Mouse (Mus musculus) layer of hippocampus, adult 2 months (tissue): Measurements from ENCODE around the gene Nsun7. TPM values are rescaled to one million over a fixed set of nuclear protein-coding genes. Genes with fewer than 3 reads are reported as not detected.
A peak's percentile ranks its signal among the peaks of the same experiment; 100 is the strongest.

ENCODE experiments used
- DNase-seq, 2 experiments: peaks; one replicate each; pipeline ENCODE4 v3.0.0; 2022; ENCODE audit warnings: low spot score in 2 of 2
- H3K27ac ChIP-seq: fragments of 200-600 bp; 2 replicates; pipeline ENCODE4 v1.8.1; 2022
- H3K4me3 ChIP-seq: fragments of 200-600 bp; 2 replicates; pipeline ENCODE4 v1.8.1; 2022; ENCODE audit warnings: mild to moderate bottlenecking
- CTCF ChIP-seq: fragments of 200-600 bp; conservative IDR thresholded peaks from 2 replicates; pipeline ENCODE4 v1.8.1; 2022; ENCODE audit warnings: antibody characterized with exemption, mild to moderate bottlenecking, moderate library complexity
- total RNA-seq, 2 experiments: library from RNA; stranded (reverse); gene quantifications; 2 replicates each; pipeline ENCODE4 v1.2.3; 2021

Gene Nsun7
- total RNA-seq, 2 experiments from 2014 or later = 12.6 to 14.6 TPM

DNA sequence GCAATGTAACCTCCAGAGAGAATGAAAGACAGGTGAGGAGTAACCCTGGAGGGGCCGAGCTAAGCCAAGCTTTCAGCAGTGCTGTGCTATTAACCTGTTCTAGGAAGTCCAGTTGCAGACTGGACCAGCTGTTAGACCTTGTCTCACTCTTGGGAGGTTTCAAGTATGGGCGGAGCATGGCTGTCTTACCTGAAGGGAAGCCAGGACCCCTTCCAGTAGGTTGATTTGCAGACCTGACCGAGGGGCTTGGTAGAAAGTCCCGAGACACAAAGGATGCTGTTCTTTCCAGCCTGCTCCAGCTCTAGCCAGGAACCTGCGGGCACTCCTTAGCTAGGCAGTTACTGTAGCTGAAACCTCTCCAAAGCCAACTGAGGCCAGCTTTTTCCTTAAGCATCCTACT lies 36.4 kb downstream of the Nsun7 start:
- Histone ChIP-seq H3K27ac (no peak overlapping the region), H3K4me3 (no peak overlapping the region)
- TF ChIP-seq CTCF = no peak
- no peak for DNase-seq

DNA sequence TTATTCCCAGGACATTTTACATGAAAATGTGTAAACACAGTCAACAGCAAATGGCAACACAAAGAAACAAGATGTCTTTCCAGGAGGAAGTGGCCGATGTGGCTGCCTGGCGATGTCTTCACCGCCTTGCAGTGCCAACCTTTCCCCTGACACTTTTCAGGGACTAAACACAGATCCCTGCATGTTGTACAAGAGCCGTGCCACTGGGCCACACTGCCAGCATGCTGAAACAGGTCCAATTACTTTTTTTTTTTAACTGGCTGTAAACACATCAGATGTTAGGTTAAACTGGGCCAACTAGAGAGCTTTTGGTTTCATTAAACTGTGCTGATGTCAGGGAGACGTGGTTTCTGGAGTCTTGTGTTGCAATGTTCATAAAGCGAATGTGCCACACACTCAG lies 39.2 kb downstream of the Nsun7 start:
- TF ChIP-seq CTCF = no peak
- H3K27ac ChIP-seq = peak overlapping the region; percentile 43; the same call in 1 of the 2 replicates
- no peak overlapping the region for H3K4me3 ChIP-seq
- no peak for DNase-seq

DNA sequence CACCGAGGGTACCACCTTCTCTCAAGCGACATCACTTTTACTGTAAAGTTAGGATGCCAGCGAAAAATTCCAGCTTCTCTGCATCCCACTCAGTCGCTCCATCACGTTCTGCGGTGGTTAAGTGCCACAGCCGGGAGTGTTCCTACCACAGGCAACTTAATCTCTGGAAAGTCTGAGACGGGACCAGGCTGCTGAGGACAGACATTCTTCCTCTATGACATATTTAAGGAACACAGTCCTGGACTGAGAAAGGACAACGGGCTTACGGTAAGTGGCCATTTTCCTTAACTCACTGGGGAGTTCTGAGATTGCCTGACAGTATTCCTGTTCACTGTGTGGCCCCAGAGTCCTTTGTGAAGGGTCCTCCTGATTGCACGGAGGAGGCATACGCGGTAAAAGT lies 40.9 kb downstream of the Nsun7 start:
- no peak for DNase-seq
- Histone ChIP-seq H3K27ac (peak overlapping the region; percentile 43), H3K4me3 (peak overlapping the region; percentile 14)
- TF ChIP-seq CTCF = no peak

DNA sequence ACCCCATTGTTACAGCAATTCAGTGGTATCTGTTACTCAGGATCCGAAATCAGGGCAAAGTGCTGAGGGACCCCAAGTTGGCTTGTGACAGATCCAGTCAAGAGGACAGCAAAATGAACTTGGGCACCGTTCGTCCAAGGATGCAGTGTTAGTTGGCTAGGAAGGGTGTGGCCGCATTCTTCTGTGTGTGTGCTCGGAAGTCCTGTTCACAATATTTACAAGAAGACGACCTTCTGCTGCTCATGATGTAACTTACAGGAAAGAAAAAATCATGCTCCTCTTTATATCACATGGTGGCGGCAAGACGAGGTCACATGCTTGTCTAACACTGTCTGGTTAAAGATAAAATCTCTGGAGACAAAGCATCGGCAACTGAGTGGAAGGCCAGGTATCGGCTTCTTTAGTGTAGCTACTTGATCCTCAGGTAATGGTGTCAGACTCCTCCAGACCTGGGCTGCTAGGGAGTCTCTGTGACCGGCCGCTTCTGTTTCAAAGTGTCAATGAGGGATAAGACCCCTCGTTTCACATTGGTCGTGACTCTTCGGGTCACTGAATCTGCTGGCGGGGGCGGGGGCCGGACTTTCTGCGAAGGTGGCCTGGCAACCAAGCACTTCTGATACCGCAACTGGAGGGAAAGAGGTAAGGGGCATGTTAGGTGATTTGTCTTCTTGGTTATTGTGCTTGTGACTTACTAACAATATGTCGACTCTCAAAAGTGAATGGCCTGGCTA lies 42.6 kb downstream of the Nsun7 start:
- TF ChIP-seq CTCF = no peak
- Histone ChIP-seq H3K27ac (peak overlapping the region; percentile 77), H3K4me3 (no peak overlapping the region)
- DNase-seq = no peak

DNA sequence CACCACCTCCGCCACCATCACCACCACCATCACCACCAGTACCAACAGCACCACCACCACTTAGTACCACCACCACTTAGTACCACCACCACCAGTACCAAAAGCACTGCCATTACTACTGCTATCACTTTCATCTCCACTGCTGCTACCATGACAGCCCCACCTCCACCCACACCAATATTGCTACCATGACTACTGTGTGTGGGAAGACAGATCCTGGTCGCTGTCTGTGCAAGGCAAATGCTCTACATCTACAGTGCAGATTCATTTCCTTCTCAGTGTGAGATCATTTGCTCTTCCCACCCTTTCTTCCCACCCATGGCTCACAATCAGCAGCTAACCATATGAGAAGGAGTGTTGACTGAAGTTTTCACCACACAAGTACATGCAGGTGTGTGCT lies 43.2 kb downstream of the Nsun7 start:
- TF ChIP-seq CTCF = no peak
- peak overlapping the region; percentile 87 for H3K27ac ChIP-seq
- H3K4me3 ChIP-seq = no peak overlapping the region
- peak; percentile 69 to 83 for DNase-seq

DNA sequence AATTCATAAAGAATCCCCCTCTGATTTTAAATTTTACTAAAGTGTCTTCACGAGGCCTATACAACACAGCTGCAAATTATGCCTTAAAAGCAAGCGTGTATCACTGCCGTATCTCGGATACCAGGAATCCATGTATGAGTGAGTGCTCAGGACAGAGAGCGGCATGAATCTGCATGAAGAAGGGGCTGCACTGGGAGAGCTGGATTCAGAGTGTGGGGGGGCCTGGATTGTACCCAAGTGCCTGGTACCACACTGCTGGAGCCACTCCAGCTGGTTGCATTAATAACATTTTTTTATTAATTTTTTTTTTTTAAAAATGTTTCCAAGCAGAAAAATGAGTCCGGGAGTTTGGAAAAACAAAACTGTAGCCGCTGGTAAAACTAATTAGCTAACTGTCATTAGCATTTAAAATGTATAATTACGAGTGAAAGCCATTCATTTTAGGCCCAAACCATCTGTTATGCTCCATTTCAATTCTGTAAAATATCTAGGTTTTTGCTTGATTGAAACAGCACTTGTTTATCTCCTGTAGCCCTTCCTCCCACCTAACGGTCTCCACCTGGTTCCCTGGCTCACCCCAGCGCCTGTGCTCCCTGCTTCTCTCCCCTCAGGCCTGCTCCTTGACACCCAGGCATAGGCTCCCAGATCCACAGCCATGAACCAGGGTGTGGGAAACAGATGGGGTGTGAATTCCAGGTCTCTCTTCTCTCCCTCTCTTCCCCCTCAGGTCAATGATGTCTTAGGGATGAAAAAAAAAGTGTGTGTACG lies 44.8 kb downstream of the Nsun7 start:
- no peak for DNase-seq
- H3K27ac ChIP-seq = peak overlapping the region; percentile 88
- TF ChIP-seq CTCF = no peak
- H3K4me3 ChIP-seq = no peak overlapping the region

DNA sequence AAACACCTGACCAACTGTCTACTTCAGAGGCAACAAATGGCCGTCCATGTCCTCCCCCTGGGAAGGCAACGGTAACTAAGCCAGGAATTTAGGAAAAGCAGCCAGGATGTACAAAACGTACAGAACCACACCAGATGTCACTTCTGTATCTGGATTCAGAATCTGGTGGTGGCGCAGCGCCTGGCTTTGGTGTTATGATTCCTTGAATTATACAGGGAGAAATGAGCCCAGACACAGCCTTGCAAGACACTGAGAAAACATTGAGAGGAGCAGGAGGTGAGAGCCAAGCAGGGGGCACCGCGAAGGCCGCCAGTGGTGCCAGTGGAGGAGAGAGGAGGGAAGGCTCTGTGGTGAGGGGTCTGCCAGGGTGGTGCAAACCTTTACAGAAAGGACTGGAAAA lies 45.8 kb downstream of the Nsun7 start:
- Histone ChIP-seq H3K27ac (peak overlapping the region; percentile 88), H3K4me3 (no peak overlapping the region)
- TF ChIP-seq CTCF = no peak
- DNase-seq = peak; percentile 58 to 60

DNA sequence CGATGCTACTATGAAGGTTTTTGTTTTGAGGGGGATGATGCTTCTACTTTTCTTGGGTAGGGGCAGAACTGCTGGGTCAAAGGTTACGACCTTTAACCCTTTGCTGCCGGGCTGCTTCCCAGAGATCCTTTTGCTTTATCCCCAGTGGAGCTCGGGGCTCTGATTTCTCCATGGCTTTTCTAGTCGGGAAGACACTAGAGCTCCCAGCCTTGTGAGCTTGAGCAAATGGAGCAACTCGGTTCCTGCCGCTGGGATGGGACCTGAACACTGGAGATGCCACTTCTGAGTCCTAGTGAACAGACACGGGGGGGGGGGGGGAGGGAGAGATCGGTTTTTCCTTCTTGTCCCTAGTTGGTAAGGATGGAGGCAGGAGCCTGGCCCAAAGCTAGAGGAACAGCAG lies 50.6 kb downstream of the Nsun7 start:
- H3K4me3 ChIP-seq = no peak overlapping the region
- no peak for TF ChIP-seq CTCF
- H3K27ac ChIP-seq = no peak overlapping the region
- DNase-seq = no peak

DNA sequence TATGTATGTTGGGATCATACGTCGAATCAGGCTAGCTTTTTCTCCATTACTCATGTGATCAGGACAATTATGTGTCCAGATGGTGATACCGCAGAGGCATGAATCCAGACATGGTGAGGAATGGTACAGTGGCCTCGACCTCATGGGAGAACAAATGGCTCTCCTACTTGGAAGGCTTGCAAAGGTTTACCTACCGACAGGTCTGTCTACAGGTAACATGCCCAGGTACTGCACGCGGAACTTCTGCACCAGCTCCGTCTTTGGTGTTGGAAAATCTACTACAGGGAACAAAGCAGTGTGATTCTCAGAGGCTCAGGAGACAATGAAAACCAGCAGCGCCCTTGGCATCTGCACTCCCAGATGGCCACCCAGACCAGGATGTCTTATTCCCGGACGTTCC lies 51.1 kb downstream of the Nsun7 start:
- TF ChIP-seq CTCF = no peak

DNA sequence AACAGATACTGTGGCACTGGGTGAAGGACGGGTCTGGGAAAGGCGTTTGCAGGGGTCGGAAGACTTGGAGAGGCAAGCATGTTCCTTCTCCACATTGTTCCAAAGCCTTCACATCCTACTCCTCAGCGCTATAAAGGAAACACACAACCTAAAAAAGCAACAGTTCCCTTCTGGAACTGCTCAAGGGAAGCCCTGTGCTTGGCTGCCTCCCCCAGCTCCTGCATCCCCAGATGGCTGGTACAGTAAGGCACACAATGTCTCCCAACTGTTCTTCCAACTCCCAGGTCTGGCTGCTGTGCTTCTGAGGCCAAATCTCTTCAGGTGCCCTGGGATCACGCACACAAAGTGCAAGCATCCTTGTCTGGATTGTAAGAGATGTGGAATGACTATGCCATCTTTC lies 56.1 kb downstream of the Nsun7 start:
- Histone ChIP-seq H3K27ac (peak overlapping the region; percentile 61; the same call in 1 of the 2 replicates), H3K4me3 (no peak overlapping the region)
- no peak for TF ChIP-seq CTCF
- DNase-seq = peak; percentile 33 to 46

More for the DNA sequence above, 51.1 kb downstream of the Nsun7 start:
- no peak for DNase-seq
- Histone ChIP-seq H3K4me3 (no peak overlapping the region), H3K27ac (peak overlapping the region; percentile 54)

DNA sequence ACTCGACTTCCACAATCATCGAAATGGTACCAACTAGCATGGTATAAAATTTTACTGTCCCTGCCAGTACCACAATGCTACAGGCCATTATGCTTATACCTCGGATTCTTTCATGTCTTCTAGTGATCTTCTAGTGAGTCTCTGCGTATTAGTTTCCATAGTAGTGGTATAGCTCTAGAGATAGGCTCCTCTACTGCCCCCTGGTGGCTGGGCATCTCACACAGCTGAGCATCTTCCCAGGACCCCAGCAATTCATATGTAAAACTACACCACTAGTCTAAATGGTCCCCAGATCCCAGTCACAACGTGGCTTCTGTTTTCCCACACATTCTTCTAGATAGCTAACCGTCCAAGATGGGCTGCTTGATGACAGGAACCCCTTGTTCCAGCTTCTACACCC lies 59.6 kb downstream of the Nsun7 start:
- peak; percentile 35 to 76 for DNase-seq
- Histone ChIP-seq H3K27ac (0 out of 2 replicates have a peak overlapping the region, but pooled peaks have one; percentile 29), H3K4me3 (no peak overlapping the region)
- TF ChIP-seq CTCF = peak; percentile 83

DNA sequence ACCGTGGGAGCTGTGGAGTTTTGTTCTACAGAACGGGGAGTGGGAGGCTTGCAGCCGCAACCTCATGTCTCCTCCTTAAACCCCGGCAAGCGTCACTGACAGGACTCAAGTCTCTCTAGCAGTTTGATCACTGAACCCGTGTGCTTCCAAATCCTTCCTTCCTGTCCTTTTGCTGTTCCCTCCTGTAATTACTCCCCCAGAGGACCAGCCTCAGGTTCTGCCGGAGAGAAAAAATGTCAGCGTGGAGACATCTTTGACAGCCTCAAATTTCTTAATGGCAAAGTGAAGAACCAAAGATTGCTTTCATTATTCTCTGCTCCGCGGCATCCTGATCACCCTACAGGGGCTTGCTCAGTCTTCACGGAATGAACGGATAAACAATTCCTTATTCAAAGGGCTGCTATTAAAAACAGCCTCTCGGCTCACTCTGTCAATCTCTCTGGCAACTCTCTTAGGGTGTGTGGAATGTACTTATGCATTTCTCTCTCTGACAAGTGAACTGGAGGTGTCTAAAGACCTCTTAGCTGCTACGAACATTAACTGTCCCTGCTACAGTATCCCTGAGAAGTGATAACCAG lies 60.2 kb downstream of the Nsun7 start:
- H3K27ac ChIP-seq = 0 out of 2 replicates have a peak overlapping the region, but pooled peaks have one; percentile 29
- no peak for DNase-seq
- no peak for TF ChIP-seq CTCF
- H3K4me3 ChIP-seq = no peak overlapping the region

DNA sequence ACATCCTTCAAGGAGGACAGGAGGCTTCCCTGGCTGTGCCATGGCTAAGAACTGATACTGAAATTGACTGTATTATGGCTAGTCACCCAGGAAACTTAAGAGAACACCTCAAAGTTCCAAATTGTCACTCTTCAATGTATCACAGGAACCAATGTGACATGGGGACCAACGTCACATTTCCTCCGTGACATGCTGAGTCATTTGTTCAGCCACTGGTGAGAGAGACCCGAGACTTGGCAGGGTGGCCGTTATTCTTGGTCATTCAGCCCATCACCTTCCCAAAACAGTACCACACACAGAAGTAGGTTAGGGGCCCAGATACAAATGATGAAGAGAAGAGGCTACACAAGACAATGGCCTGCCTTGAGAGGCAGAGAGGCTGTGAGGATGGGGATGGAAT lies 63.4 kb downstream of the Nsun7 start:
- H3K27ac ChIP-seq = no peak overlapping the region; the same call in 1 of the 2 replicates
- no peak for TF ChIP-seq CTCF
- DNase-seq = no peak
- H3K4me3 ChIP-seq = no peak overlapping the region
